Mouse (Mus musculus) heart, postnatal 10 days (tissue): ENCODE data around the gene Cirbp. TPM values are rescaled to one million over a fixed set of nuclear protein-coding genes. Genes with fewer than 3 reads are reported as not detected.

Source experiments
- DNase-seq, 2 experiments: peaks; one replicate each; pipeline ENCODE4 v3.0.0; 2021
- intact Hi-C: fragments of 180-260 bp; cut with DNase I; formaldehyde crosslinking; loops from one replicate; pipeline ENCODE4 v1.15.1; 2025
- total RNA-seq, 2 experiments: library from RNA; stranded (reverse); gene quantifications; 2 replicates each; pipeline ENCODE4 v1.2.3; 2021

Gene Cirbp
- total RNA-seq, 2 experiments from 2014 or later: 113 to 134 TPM

- intact Hi-C loops: no loop called here
- peak; percentile 97 to 98 for DNase-seq
Measured at GRCm38 (mm10) chr10:80149291-80150225, 16.2 kb upstream of the Cirbp start.

- intact Hi-C loops: no loop called here
- peak; percentile 69 to 74 for DNase-seq
Measured at GRCm38 (mm10) chr10:80150226-80151210, 15.3 kb upstream of the Cirbp start.

DNA sequence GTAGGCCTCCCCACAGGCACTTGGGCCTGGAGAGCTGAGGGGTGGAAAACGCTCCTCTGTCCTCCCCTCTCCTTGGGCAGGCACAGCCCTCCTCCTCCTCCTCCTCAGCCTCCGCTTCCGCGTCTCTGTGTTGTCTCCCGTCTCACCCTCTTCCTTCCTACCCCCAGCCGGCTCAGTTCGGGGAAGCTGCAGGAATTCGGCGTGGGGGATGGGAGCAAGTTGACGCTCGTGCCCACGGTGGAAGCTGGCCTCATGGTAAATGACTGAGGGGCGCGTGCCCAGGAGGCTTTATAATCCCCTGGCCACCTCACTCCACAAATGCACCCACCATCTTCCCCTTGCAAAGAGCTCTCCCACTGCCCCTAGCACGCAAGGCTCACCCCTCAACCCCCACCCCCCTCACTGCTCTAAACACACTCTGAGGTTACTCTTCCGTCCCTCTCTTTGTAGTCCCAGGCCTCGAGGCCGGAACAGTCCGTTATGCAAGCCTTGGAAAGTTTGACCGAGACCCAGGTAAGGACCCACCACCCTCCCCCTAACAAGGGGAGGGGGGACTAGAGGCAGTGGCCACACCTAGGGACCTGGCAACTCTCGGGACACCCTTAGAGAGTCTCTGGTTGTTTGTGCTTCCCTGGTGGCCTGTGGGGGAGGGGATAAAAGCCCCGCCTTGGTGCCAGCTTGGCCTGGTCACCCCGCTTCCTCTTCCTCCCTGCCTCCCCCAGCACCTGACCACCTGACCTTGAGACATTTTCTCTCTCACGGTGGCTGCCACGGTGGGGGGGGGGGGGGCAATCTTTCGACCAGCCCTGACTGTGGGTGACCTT is 14.4 kb upstream of the Cirbp start:
- peak; percentile 82 to 83 for DNase-seq
- intact Hi-C loops: no loop called here

- intact Hi-C loops: no loop called here
- DNase-seq: peak; percentile 76 to 82
Measured at GRCm38 (mm10) chr10:80152071-80152872, 13.5 kb upstream of the Cirbp start.

DNA sequence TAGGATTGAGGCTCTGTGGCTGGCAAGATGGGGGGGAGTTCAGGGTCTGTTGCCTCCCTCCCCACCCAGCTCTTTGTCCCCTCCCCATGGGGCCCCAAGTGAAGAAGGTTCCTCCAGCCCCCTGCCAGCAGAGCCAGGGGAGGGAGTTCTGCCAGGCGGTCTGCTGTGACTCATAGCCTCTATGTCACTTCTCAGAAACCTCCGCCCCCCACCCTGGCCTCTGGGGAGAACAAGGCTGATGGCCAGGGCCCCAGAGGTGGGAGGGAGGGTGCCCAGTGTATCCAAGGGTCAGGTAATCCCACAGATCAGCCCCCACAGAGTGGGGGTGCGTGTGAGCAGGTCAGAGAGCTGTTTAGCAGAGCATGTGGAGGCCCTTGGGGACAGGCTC is 12.9 kb upstream of the Cirbp start:
- peak; percentile 67 to 78 for DNase-seq
- intact Hi-C loops: no loop called here

- no peak for DNase-seq
- intact Hi-C loops: no loop called here
Measured at GRCm38 (mm10) chr10:80153713-80154112, 12.1 kb upstream of the Cirbp start.

DNA sequence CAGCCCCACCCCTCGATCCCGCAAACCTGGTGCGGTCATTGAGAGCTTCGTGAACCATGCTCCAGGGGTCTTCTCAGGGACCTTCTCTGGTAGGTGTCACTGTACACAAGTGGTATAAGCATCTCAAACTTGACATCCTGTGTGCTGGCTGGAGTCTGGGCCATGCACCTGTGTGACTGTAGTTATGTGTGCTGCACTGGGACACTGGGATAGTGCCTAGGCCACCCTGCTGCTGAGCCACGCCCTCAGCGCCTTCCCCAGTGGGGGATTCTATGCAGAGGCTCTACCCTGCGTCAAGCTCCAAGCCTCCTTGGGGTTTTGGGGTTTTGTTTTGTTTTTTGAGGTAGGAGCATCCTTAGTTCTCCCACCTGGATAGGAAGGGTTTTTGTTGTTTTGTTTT is 11.4 kb upstream of the Cirbp start:
- no peak for DNase-seq
- intact Hi-C loops: no loop called here

- intact Hi-C loops: no loop called here
- no peak for DNase-seq
Measured at GRCm38 (mm10) chr10:80155277-80155676, 10.5 kb upstream of the Cirbp start.

DNA sequence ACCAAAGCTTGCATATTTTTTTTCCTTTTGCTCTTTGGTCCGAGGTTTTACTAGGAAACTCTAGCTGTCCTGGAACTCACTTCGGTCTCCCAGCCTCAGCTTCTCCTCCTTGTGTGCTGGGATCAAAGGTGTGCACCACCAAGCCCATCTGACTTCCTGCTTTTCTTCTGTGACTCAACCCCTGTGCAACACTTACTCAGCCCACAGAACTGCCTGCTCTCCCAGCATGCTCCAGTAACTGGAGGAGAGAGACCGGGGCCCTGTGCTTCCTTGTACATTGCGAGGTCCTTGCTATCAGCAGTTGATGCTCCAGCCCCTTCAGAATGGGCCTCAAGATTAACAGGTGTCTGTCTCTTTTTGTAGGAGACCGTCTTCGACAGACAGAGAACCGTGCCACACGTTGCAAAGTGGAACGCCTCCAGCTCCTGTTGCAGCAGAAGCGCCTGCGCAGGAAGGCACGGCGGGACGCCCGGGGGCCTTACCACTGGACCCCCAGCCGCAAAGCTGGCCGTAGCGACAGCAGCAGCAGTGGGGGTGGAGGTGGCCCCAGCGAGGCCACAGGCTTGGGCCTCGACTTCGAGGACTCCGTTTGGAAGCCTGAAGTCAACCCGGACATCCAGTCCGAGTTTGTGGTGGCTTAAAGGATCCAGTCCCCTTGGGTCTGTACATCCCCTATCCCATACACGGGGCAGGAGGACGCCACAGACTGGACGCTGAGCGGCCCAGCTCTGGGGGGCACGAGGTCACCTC is 9.6 kb upstream of the Cirbp start:
- intact Hi-C loops: no loop called here
- no peak for DNase-seq

GRCm38 (mm10) chr10:80156752-80157053 is 9.1 kb upstream of the Cirbp start:
- intact Hi-C loops: no loop called here
- peak; percentile 57 to 62 for DNase-seq

- no peak for DNase-seq
- intact Hi-C loops: no loop called here
Measured at GRCm38 (mm10) chr10:80157141-80157929, 8.4 kb upstream of the Cirbp start.

DNA sequence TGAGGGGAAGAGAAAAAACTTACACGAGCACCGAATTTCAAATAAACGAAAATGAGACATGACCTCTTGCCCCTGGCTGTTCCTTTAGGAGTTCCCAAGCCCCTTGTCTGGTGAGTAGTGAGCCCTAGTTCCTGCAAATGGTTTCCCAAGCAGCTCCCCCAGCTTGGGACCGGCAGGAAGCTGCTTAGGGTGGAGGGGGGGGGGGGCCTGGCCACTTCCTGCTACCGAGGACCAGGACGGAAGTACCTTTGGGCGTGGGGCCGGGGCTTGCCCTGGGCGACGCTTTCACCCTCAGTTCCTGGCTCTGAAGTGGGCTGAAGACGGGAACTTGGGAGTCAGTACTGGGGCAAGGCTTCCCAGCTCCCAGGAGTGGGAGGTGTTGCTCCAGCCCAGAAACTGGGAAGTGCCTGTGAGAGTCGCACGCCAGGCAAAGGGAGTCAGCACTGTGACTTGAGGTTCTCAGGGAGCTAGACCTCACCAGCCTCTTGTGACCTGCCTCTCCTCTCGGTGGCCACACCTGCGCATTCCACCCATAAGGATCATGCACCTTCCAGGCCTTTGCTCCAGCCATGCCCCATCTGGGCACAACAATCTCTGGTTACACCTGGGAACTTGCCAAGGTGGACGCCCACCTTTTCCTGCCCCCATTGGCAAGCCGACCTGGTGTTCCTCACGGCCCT is 7.3 kb upstream of the Cirbp start:
- intact Hi-C loops: no loop called here
- peak; percentile 79 to 85 for DNase-seq

DNA sequence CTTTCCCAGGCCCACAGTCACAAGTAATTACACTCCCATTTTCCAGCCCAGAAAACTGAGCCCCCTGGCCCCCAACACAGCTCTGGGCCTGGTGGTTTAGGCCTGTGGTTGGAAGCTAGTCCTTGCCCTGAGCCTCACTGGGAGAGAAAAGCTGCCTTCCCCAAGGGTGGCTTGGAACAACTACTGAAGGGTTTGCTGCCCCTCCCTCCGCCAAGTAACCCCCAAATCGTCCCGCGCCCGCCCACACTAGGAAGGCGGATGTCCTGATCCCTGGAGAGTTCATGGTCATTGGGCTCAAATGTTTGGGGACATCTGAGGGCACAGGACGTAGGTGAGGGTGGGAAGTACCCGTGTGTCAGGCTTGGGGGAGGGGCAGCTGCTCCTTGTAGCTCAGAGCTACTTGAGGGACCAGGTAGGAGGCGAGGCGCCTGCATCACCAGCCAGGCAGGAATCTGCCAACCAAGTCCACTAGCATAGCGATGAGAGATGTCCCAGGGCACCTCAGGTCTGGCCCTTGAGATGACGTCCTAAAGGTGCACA is 6.7 kb upstream of the Cirbp start:
- DNase-seq: peak in 1 of 2 experiments; percentile 75
- intact Hi-C loops: no loop called here

DNA sequence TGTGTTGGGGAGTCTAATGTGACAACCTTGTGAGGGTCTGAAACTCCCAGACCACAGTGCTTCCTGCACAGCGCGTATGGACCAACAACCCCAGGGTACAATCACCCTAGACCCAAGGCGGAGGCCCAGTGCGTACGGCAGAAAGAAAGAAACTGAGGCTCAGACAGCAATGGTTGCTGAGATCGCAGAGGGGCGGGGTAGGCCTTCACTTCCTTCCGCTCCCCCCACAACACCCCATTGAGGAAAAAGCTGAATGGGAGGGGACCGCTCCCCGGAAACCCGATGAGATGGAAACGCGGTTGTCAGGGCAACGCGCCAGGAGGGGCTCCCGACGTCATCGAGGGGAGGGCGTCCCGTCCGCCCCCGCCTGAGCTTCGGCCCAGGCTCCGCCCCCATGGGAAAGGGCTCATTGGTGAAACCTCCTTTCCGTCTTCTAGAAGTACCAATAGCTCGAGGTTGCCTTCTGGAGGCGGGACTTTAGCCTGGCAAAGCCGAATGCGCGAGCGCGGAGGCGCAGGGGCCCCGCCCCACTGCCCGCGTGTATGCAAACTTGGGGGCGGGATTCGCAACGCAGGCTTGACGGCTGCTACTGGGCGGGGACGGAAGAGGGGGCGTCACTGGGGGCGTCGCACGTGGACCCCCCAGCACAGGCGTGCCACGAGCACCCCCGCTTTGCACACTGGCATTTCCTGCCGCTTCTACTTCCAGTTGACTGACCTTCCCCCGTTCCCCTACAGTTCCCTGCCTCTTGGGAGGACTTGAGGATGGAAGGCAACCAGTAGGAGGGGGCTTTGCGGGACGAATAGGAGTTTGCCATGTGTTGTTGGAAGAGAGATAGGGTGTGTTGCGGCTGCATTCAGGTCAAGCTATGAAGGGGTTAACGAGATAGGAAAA is 6.0 kb upstream of the Cirbp start:
- DNase-seq: peak; percentile 99
- intact Hi-C loops: no loop called here

GRCm38 (mm10) chr10:80160455-80161371 is 5.1 kb upstream of the Cirbp start:
- DNase-seq: peak; percentile 91 to 95
- intact Hi-C loops: no loop called here
